Mouse (Mus musculus) olfactory bulb, adult 2 months (tissue): Measurements from ENCODE around the gene Mfsd13b.

Source experiments
- CTCF ChIP-seq: fragments of 200-500 bp; IDR thresholded peaks from 2 replicates; pipeline ENCODE4 v1.5.1; 2012; ENCODE audit warnings: low read depth, mild to moderate bottlenecking, low read length, moderate library complexity; ENCODE audit not compliant: insufficient read depth
- POLR2A ChIP-seq: fragments of 200-500 bp; IDR thresholded peaks from 2 replicates; pipeline ENCODE4 v1.6.1; 2012; ENCODE audit warnings: mild to moderate bottlenecking, low read depth, low read length, moderate library complexity; ENCODE audit not compliant: insufficient read depth

GRCm38 (mm10) chr7:120942506-120942905 lies 39.8 kb upstream of the Mfsd13b start:
- no peak for TF ChIP-seq CTCF
- TF ChIP-seq POLR2A, result no peak
